Mouse (Mus musculus) small intestine, adult 2 months (tissue): ENCODE results near the gene Ric3. TPM values are rescaled to one million over a fixed set of nuclear protein-coding genes. Genes with fewer than 3 reads are reported as not detected.

Source experiments
- H3K27ac ChIP-seq: fragments of 200-500 bp; 2 replicates; pipeline ENCODE4 v1.5.1; 2012; ENCODE audit warnings: low read depth, low read length, control low read depth, inconsistent platforms; ENCODE audit not compliant: insufficient read depth
- H3K27me3 ChIP-seq: fragments of 200-500 bp; 2 replicates; pipeline ENCODE4 v1.6.1; 2012; ENCODE audit warnings: mild to moderate bottlenecking, moderate library complexity, low read length, inconsistent platforms; ENCODE audit not compliant: control insufficient read depth, insufficient read depth
- H3K36me3 ChIP-seq: fragments of 200-500 bp; 2 replicates; pipeline ENCODE4 v1.6.1; 2012; ENCODE audit warnings: mild to moderate bottlenecking, low read length, control low read depth, inconsistent platforms; ENCODE audit not compliant: control insufficient read depth, insufficient read depth
- H3K4me1 ChIP-seq: fragments of 200-500 bp; 2 replicates; pipeline ENCODE4 v1.6.1; 2012; ENCODE audit warnings: low read length, inconsistent platforms, mixed read lengths; ENCODE audit not compliant: control insufficient read depth, insufficient read depth, insufficient read length
- H3K4me3 ChIP-seq: fragments of 200-500 bp; 2 replicates; pipeline ENCODE4 v1.5.1; 2012; ENCODE audit warnings: low read depth, mild to moderate bottlenecking, control low read depth, inconsistent platforms, low read length, moderate library complexity
- CTCF ChIP-seq: fragments of 200-500 bp; IDR thresholded peaks from 2 replicates; pipeline ENCODE4 v1.5.1; 2012; ENCODE audit warnings: low read depth, mild to moderate bottlenecking, control low read depth, inconsistent platforms, low read length, moderate library complexity, mixed read lengths; ENCODE audit not compliant: insufficient replicate concordance, insufficient read length; ENCODE audit errors: extremely low read depth
- POLR2A ChIP-seq: fragments of 200-500 bp; IDR thresholded peaks from 2 replicates; pipeline ENCODE4 v1.6.1; 2012; ENCODE audit warnings: low read depth, mild to moderate bottlenecking, control low read depth, inconsistent platforms, low read length, moderate library complexity
- WGBS: fragments of 180-500 bp; shearing (Covaris S2); methylation state at CpG from one replicate; pipeline ENCODE4 v1.1.7; 2018; 5-methylcytosine and 5-hydroxymethylcytosine counted together
- polyA plus RNA-seq: library from polyadenylated mRNA; depleted of rRNA; stranded (reverse); fragments of >200 nt; gene quantifications from 2 replicates; pipeline ENCODE4 v1.2.3, GENCODE M21; 2012

Gene Ric3
- polyA plus RNA-seq, 1 experiment: 0.67 TPM

DNA sequence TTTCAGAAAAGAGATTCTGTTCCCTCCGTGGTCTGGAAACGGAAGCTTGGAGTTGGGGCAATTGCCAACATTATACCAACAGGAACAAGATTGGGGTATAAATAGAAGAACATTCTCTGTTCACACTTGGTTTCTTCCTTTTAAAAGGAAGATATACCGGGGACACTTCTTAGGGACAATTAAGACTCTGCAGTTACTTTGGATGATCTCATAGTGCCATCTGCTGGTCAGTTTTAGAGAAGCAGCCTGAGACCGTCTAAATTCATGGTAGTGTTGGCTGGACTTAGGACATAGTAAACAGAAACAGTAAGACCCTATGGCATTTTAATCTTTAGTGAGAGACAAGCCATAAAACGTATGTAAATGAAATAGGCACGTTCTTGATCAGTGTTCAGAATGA lies 54.9 kb downstream of the Ric3 start:
- no peaks in the 10 kb centered on the region for H3K27me3 ChIP-seq
- TF ChIP-seq CTCF (no peak), POLR2A (no peak)
- H3K36me3 ChIP-seq: no peaks in the 10 kb centered on the region
- H3K4me3 ChIP-seq: no peak overlapping the region
- no peaks in the 10 kb centered on the region for H3K4me1 ChIP-seq
- 27% methylated on average over 6 of the region's 6 CpGs for WGBS
- no peak overlapping the region for H3K27ac ChIP-seq

DNA sequence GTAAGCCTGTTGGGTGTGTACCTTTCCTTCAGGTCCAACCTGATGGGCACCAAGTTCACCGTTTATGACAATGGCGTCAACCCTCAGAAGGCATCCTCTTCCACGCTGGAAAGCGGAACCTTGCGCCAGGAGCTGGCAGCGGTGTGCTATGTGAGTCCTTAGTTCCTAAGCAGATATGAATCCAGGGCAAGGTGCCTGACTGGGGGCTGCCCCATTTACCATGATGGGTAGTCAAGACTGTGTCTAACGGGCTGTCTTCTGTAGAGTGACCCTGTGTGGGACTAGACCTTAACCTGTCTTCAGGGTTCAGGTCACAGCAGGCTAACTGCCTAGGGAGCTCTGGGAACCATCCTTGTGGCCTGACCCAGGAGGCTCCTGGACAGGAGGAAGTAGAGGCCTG lies 55.4 kb downstream of the Ric3 start:
- 91% methylated on average over 7 of the region's 7 CpGs for WGBS
- Histone ChIP-seq H3K27me3 (no peaks in the 10 kb centered on the region), H3K4me3 (no peak overlapping the region), H3K4me1 (no peaks in the 10 kb centered on the region), H3K36me3 (no peaks in the 10 kb centered on the region), H3K27ac (no peak overlapping the region)
- no peak for TF ChIP-seq CTCF
- no peak for TF ChIP-seq POLR2A

DNA sequence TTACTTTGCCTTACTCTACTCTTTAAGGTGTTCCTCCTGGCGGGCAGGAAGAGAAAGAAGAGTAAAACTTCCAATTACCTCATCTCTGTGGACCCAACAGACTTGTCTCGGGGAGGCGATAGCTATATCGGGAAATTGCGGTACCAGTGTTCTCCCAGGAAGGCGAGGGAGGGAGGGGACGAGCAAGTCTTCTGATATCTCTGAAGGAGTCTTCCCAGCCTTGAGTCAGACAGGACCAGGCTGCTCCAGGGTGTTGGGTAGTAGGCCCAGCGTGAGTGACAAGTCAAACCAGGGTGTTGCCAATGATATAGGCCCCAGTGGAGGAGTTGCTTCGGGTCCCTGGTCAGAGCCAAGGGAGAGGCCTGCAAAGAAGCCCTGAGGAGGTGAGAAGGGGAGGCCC lies 56.2 kb downstream of the Ric3 start:
- Histone ChIP-seq H3K4me3 (no peak overlapping the region), H3K36me3 (no peaks in the 10 kb centered on the region), H3K27ac (no peak overlapping the region), H3K27me3 (no peaks in the 10 kb centered on the region), H3K4me1 (no peaks in the 10 kb centered on the region)
- no peak for TF ChIP-seq CTCF
- TF ChIP-seq POLR2A: no peak
- WGBS: 86% methylated on average over 9 of the region's 9 CpGs

DNA sequence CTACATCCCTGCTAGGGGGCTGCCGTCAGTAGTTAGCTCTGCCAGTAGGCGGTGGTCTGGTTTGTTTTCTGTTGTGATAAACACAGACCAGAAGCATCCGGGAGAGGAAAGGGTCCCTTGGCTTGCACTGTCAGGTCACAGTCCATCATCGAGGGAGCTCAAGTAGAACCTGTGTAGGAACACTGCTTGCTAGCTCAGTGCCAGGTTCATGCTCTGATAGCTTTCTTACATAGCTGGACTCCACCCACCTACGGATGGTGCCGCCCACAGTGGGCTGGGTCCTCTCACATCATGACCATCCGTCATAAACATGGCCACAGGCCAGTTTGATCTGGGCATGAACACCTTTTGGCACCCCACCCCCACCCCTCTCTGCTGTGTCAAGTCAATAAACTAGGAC lies 57.4 kb downstream of the Ric3 start:
- no peak overlapping the region for H3K4me3 ChIP-seq
- WGBS: 69% methylated on average over 7 of the region's 7 CpGs
- TF ChIP-seq CTCF (no peak), POLR2A (no peak)
- H3K27me3 ChIP-seq: no peaks in the 10 kb centered on the region
- H3K27ac ChIP-seq: no peak overlapping the region
- no peaks in the 10 kb centered on the region for H3K4me1 ChIP-seq
- no peaks in the 10 kb centered on the region for H3K36me3 ChIP-seq

DNA sequence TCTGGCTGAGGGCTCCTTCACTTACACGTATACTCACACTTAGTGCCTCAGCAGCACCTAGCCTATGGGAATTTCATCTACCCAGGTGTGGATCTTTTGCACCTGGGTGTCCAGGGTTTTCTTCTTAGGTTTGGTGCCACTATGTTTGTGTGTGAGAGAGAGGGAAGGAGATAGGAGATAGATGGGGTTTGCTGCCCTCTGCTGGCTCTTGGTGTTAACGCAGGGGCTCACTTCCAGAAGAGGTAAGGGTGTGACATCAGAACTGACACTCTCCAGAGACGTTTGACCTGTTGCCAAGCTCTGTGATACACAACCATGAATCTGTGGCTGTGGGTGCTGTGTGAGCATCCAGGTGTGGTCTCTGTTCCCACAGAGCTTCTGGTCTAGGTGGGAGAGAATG lies 61.7 kb downstream of the Ric3 start:
- no peaks in the 10 kb centered on the region for H3K4me1 ChIP-seq
- no peaks in the 10 kb centered on the region for H3K27me3 ChIP-seq
- no peaks in the 10 kb centered on the region for H3K36me3 ChIP-seq
- TF ChIP-seq POLR2A (no peak), CTCF (peak; percentile 69; the same call in 1 of the 2 replicates)
- H3K4me3 ChIP-seq: no peak overlapping the region
- H3K27ac ChIP-seq: no peak overlapping the region
- WGBS: 14% methylated on average over 3 of the region's 3 CpGs

DNA sequence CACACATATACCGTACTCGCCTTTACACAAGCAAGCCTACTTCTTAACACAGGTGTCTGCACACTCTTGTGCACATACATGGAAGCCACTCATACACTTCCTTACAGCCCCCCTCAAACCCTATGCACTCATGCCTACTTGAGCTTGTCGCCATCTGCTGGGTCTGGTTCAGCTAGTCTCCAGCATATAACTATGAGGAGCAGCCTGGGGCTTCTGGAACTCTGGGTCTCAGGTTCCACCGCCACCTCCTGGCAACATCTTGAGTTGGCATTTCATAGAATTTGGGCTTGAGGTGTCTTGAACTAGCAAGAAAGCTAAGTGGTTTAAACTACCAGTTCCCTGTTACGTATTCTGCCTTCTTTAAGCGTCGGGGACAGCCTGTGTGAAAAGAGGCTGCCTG lies 63.9 kb downstream of the Ric3 start:
- 87% methylated on average over 7 of the region's 7 CpGs for WGBS
- no peak overlapping the region for H3K27ac ChIP-seq
- no peak overlapping the region for H3K4me3 ChIP-seq
- TF ChIP-seq CTCF (no peak), POLR2A (no peak)
- H3K36me3 ChIP-seq: no peaks in the 10 kb centered on the region
- H3K27me3 ChIP-seq: no peaks in the 10 kb centered on the region
- H3K4me1 ChIP-seq: no peaks in the 10 kb centered on the region

DNA sequence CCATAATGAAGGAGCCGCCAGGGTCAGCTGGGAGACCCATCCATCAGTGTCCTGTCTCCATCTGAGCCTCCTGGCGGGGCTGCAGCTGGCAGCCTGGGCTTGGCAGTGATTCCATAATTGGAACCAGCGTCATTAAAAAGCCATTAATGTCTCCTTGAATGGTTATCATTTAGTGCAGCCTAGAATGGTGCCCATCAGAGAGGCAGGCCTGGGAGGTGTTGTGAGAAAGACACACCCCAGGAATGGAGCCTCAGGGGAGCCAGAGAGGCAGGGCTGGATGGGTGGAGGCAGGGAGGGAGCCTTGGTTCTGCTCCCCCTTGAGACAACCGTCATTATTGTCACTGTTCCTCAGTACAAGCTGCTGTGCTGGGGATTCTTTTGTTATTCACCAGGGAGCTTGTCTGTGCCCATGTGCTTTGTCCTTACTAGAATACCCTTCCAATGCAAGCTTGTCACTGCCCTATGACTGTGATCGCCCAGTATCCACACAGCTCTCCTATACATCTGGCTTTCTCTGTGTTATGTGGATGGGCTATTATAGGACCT lies 66.7 kb downstream of the Ric3 start:
- 48% methylated on average over 5 of the region's 5 CpGs for WGBS
- Histone ChIP-seq H3K4me1 (no peaks in the 10 kb centered on the region), H3K36me3 (no peaks in the 10 kb centered on the region), H3K27ac (no peak overlapping the region), H3K27me3 (peaks cover 3% of the 10 kb centered on the region; the same call in 1 of the 2 replicates), H3K4me3 (no peak overlapping the region)
- TF ChIP-seq POLR2A (no peak), CTCF (no peak)
